Mouse (Mus musculus): ENCODE results near the gene Cmas.
A peak's percentile ranks its signal among the peaks of the same experiment; 100 is the strongest.

Cmas gene

DNA sequence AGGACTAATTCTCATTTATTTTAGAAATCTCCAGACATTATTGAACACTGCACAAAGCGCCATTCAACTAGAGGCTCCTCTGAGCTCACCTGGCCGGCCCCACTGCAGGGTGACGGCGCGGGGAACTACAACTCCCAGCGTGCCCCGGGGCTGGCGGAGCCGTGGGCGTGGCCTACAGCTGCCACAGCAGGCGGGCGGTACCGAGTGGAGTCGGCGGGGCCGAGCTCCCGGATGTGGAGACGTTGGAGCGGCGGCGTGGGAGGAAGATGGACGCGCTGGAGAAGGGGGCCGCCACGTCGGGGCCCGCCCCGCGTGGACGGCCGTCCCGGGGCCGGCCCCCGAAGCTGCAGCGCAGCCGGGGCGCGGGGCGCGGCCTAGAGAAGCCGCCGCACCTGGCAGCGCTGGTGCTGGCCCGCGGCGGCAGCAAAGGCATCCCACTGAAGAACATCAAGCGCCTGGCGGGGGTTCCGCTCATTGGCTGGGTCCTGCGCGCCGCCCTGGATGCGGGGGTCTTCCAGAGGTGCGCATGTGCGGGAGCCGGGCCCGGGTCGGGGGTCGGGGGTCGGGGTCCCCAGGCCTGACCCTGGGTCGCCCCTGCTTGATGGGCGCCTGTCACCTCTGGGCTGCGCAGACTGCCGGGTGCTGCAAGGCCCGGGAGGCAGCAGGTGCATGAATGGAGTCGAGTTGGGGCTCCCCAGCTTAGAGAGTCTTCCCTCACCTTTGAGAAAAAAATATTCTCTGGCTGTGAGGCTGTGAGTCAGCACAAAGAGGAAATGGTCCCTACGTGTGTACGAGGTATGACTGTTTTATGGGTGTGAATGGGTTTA, at the start of gene Cmas:
Cmas (plus strand) TSS at position 180 of the 827 bp plus-strand sequence.
- DNase-seq: peak; percentile 88 to 92

DNA sequence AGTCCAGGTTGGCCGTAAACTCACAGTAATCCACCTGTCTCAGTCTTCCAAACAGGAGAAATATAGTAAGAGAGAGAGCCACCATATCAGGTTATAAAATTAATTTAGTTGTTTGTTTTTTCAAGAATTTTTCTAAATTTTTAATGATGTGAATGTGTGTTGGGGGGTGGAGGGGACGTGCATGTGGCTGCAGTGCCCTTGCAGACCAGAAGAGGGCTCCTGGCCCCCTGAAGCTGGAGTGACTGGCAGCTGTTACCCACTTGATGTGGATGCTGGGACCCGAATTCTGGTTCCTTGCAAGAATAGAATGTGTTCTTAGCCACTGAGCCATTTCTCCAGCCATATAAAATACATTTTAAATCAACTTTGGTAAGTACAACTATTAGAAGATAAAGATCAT, 49.8 kb upstream of the Cmas start:
- DNase-seq: no peak

GRCm38 (mm10) chr6:142708369-142708768, 48.1 kb upstream of the Cmas start:
- DNase-seq: no peak

DNA sequence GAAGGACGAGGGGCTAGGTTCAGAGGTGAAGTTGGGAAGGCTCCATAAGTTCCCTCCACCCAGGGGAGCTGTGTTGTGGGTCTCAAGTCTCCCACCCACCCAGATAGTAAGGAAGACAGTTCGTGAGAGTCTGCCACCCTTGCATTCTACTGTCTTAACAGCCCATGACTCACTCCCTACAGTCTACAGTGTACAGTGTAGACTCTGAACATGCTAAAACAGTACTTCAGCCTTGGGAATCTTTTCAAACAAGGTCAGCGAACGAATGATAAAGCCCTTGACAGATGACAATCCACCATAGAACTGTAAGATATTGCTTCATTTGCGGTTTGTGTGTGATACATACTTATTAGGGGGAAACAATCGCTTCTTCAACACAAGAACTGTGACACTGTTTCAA, 45.8 kb upstream of the Cmas start:
- DNase-seq: no peak

DNA sequence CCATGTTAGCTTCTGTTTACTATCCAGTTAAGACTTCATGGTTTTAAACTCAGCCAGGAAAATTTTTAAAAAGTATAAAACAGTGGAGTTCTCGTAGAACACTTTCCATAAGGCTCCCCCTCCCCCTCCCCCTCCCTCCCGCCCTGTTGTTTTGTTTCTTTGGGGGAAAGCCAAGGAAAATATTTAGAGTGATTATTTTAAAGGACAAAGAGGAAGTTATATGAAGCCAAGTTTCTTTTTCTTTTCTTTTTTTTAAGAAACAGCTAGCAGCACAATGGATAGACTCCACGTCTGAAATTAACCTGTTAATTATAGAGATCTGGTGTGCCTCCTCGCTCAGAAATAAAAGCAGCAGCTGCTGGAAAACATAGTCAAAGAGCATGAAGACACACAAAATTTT, 45.4 kb upstream of the Cmas start:
- DNase-seq: no peak

DNA sequence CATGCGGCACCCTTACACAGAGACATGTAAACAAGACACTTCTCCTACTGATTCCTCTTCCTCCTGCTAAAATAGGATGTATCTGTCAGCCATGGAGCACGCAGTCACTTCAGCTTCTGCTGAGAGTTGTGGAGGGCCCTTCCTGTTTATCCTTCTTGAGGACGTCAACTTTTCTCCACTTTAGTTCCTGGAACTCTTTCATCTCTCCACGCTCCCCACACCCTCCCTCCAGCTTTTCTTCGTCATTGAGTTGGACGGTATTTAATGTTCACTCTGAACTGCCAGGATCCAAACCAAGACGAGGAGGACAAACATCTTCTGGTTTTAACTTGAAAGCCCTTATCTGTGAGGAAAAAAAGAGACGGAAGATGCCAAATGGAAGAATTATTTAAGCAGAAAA, 41.5 kb upstream of the Cmas start:
- peak; percentile 9 to 43 for DNase-seq

GRCm38 (mm10) chr6:142717186-142717585, 39.3 kb upstream of the Cmas start:
- no peak for DNase-seq

- DNase-seq: no peak
Observed at GRCm38 (mm10) chr6:142718167-142718566, 38.3 kb upstream of the Cmas start.

DNA sequence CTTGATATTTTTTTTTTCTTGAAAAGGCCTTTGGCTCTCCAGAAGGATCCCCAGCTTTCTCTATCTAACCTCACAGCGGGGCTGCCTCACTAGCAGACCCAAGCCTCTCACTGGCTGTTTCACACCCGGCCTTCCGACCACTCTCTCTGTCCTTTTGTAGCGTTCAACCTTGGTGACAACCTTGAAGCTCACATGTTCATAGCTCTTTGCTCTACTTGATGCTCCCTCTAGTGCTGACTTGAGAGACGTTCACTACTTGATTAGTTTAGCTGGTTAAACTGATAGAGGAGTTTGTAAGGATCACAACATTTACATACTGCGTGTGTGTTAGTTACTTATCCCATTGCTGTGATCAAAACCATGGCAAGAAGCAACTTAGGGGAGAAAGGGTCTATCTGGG, 35.8 kb upstream of the Cmas start:
- DNase-seq: no peak

GRCm38 (mm10) chr6:142721731-142722130, 34.8 kb upstream of the Cmas start:
- no peak for DNase-seq

DNA sequence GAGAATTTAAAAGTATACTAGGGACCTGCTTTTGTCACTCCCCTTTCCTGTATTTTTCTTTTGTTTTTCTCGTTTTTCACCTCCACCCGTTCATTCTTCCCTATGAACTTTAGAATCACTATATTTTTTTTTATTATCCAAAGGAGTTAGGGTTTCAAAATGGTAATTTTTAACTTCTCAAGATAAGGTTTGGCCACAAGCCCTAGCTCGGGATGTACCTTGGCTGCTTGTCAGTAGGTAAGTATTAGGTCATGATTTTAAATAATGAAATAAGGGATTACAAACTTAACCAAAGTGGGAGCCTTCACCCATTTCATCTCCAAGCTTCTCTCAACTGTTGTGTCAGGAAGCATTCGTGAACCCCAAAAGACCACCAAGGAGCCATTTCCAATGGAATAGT, 30.5 kb upstream of the Cmas start:
- no peak for DNase-seq

- DNase-seq: no peak
Observed at GRCm38 (mm10) chr6:142732567-142733290, 23.8 kb upstream of the Cmas start.

DNA sequence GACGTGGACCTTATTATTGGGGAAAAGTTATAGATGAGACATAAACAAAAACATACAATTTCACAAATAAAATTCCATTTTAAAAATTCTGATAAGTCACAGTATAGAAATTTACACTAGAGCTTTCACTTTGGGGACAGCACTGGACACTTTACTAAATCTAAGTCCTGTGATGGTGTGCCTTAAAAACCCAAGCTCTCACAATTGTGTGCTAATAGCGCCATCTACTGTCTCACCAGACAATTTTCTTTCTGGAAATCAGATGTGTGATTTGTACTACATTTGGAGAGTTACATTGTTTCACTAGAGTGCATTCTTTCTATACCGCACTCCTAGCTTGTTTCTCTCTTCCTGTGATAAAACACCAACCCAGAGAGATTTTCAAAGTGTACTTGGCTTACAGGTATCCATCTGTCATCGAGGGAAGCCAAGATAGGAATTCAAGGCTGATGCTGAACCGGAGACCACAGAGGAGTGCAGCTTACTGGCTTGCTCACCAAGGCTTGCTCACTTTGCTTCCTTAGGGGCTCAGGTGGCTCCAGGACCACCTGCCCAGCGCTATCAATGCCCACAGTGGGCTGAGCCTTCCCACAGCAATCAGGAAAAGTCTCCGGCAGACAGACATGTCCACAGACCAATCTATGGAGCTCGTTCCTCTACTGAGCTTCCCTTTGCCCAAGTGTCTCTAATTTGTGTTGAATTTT, 21.0 kb upstream of the Cmas start:
- DNase-seq: peak in 1 of 2 experiments; percentile 21

DNA sequence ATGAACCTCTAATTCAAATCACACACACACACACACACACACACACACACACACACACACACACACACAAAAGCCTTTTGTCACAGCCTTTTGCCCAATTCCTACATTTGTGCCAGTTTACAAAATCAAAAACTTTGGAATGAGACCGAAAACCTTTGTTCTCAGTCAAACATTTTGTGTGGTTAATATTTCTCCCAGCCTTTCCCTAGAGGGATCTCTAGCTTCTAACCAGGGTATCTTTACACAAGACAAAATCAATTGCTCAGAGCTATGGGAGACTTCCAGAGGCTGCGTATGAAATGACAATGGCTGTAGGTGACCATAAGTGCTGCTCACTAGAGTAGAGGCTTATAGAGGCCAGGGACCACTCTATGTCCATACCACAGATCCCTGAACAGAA, 18.3 kb upstream of the Cmas start:
- no peak for DNase-seq

DNA sequence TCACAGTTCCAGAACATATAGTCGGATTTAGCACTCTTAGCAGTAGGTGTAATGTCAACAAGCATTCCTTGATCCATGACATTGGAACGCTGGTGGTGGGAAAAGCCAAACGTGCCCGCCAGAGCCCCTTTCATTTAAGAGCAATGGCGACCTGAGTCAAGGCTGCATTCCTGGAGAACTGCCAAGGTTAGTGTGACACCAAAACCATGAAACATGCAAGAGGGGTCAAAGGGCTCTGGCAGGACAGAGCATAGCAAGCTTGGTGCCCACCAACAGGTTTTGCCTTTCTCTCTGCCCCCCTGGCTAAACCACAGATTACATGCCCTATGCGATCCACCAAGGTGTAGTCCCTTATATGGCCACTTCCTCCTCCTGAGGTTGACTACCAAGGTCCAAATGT, 17.8 kb upstream of the Cmas start:
- no peak for DNase-seq

DNA sequence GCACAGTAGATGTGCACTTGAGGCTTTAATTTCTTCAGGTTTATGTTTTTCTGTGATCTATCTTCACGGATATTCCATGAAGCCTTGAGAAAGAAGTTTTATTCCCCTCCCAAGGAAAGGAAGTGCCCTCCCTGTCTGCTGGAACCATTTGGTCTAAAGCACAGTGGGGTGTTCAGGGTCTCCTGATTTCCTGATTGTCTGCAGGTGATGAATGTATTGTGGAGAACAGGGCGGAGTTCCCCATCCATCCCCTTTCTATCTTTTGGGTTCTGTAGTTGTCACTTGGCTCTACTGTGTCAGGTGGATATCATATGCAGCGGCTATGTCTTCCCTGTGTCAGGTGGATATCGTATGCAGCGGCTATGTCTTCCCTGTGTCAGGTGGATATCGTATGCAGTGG, 14.7 kb upstream of the Cmas start:
- DNase-seq: no peak

DNA sequence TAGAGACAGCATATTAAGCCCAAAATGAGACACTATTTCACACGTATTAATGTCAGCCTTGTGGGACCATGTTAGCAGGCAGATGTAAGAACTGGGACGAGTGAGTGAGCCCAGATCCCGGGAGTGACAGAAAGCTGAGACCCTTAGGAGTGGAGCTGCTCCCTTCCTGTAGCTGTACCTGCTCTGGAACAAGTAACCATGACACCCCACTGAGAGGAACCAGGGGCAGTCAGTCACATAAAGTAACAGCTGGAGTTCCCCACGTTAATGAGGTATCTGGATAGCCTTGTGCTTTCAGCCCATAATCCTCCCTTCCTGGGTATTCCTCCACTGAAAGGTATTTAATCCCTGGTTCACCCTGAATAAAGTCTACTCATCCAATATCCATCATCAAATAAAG, 13.3 kb upstream of the Cmas start:
- no peak for DNase-seq

GRCm38 (mm10) chr6:142745484-142745883, 11.0 kb upstream of the Cmas start:
- no peak for DNase-seq

DNA sequence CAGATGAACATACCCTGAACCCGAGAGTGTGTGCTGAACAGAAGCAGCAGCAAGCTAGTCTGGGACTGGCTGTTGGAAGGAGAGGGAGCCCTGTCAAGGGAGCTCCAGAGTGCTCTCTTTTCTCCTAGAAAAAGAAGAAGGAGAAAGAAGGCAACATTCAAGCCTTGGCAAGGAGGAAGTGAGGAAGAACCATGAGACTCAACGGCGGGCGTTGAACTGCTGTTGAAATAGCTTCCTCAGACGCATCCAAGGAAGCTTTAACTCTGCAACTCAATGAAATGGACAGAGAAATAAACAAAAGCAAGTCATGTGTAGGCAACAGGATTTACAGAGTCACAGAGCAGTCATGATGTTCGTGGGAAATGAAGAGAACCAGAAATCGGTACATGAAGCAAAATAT, 9.7 kb upstream of the Cmas start:
- peak in 1 of 2 experiments; percentile 22 for DNase-seq

DNA sequence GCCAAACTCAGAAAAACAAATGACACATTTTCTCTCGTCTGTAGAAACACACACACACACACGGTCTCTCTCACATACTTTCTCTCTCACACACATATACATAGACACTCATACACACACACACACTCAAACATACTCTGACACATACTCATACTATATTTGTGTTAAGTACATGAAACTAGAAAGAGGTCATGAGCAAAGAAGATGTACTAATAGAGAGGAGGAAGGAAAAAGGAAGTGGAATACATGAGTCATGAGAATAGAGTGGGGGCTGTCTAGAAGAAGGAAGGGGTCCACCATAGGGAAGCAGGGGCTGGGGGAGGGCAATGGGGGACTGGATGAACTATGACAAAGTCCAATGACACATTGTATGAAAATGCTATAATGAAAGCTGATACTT, 9.3 kb upstream of the Cmas start:
- no peak for DNase-seq

DNA sequence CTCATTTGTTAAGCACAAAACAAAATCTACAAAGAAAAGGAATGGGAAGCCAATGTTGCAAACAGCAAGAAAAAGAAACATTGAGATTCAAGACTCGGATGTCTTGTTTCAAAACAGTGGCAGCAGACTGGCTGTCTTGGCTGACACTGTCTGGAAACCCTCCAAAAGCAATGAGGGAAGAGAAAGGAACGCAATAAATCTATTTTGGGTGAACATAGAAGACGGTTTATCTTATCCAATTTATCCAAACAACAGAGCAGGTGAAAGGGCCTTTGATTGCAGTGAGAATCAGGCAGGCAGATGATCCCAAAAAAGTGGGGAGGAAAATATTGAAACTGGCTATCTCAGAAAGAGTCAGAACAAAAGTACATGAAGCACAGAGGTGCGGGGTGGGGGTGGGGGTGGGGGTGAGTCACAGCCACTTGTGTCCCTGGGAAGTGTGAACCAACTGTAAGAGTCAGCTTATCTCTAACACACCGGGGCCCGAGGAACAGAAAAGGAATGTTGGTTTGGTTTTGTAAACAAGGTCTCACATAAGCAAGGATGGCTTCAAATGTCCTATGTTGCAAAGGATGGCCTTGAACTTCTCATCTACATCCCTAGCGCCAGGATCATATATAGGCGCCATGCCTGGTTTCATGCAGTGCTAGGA, 8.3 kb upstream of the Cmas start:
- DNase-seq: no peak

GRCm38 (mm10) chr6:142751365-142751764, 5.1 kb upstream of the Cmas start:
- no peak for DNase-seq
